Mouse (Mus musculus) limb, embryonic 12.5 days (tissue): Measurements from ENCODE around the gene Ppp1r9b. TPM values are rescaled to one million over a fixed set of nuclear protein-coding genes. Genes with fewer than 3 reads are reported as not detected.

Source experiments
- ATAC-seq: fragments of 200-750 bp; cut with Nextera tagmentation; 2 replicates; pipeline ENCODE4 v1.8.0; 2017; ENCODE audit warnings: low read depth, moderate TSS enrichment; ENCODE audit not compliant: insufficient number of reproducible peaks, insufficient read depth, low FRiP score, low TSS enrichment
- H3K27ac ChIP-seq: fragments of 300-500 bp; sonication (generic); 2 replicates; pipeline ENCODE4 v1.5.1; 2016; ENCODE audit warnings: mild to moderate bottlenecking, moderate library complexity
- H3K27me3 ChIP-seq: fragments of 300-500 bp; sonication (generic); 2 replicates; pipeline ENCODE4 v1.6.1; 2016; ENCODE audit warnings: mild to moderate bottlenecking, moderate library complexity
- H3K36me3 ChIP-seq: fragments of 300-500 bp; sonication (generic); 2 replicates; pipeline ENCODE4 v1.6.1; 2016; ENCODE audit warnings: mild to moderate bottlenecking, moderate library complexity
- H3K4me1 ChIP-seq: fragments of 300-500 bp; sonication (generic); replicated peaks from 2 replicates; pipeline ENCODE4 v1.6.1; 2016
- H3K4me2 ChIP-seq: fragments of 300-500 bp; sonication (generic); 2 replicates; pipeline ENCODE4 v1.6.1; 2016; ENCODE audit warnings: mild to moderate bottlenecking, moderate library complexity
- H3K4me3 ChIP-seq: fragments of 300-500 bp; sonication (generic); replicated peaks from 2 replicates; pipeline ENCODE4 v1.5.1; 2016; ENCODE audit warnings: mild to moderate bottlenecking
- H3K9ac ChIP-seq: fragments of 300-500 bp; sonication (generic); replicated peaks from 2 replicates; pipeline ENCODE4 v1.6.1; 2016; ENCODE audit warnings: mild to moderate bottlenecking, moderate library complexity
- H3K9me3 ChIP-seq: fragments of 300-500 bp; sonication (generic); 2 replicates; pipeline ENCODE4 v1.6.1; 2016; ENCODE audit warnings: mild to moderate bottlenecking, moderate library complexity
- WGBS: fragments of 180-500 bp; shearing (Covaris S2); methylation state at CpG from one replicate; pipeline ENCODE4 v1.1.7; 2016; 5-methylcytosine and 5-hydroxymethylcytosine counted together
- polyA plus RNA-seq: library from polyadenylated mRNA; unstranded; fragments of >200 nt; fragmentation: Nextera tagmentation; extraction: Ambion mirVana; gene quantifications from 2 replicates; pipeline ENCODE4 v1.2.1, GENCODE M21; 2016

Ppp1r9b gene
- polyA plus RNA-seq, 1 experiment from 2014 or later, result 12.0 TPM

- WGBS, result 50% methylated on average over 9 of the region's 9 CpGs
- no peak overlapping the region for H3K27ac ChIP-seq
- ATAC-seq, result peak; percentile 26
These were observed 12.5 kb upstream of the Ppp1r9b start for GRCm38 (mm10) chr11:94978178-94978915.

GRCm38 (mm10) chr11:94978947-94979346 lies 11.9 kb upstream of the Ppp1r9b start:
- Histone ChIP-seq H3K4me2 (peak overlapping the region; percentile 55), H3K36me3 (no peaks in the 10 kb centered on the region), H3K9ac (peak overlapping the region; percentile 38; the same call in 1 of the 2 replicates), H3K4me3 (peak overlapping the region; percentile 23), H3K27me3 (no peaks in the 10 kb centered on the region), H3K27ac (no peak overlapping the region), H3K4me1 (peaks cover 14% of the 10 kb centered on the region; the same call in 1 of the 2 replicates), H3K9me3 (no peaks in the 10 kb centered on the region)
- ATAC-seq, result peak; percentile 93
- WGBS, result 0% methylated on average over 20 of the region's 20 CpGs

More at GRCm38 (mm10) chr11:94978178-94978915, 12.5 kb upstream of the Ppp1r9b start:
- peak overlapping the region; percentile 55 for H3K4me2 ChIP-seq
- H3K36me3 ChIP-seq, result no peaks in the 10 kb centered on the region
- peaks cover 14% of the 10 kb centered on the region; the same call in 1 of the 2 replicates for H3K4me1 ChIP-seq
- no peaks in the 10 kb centered on the region for H3K27me3 ChIP-seq
- H3K4me3 ChIP-seq, result peak overlapping the region; percentile 23
- H3K9me3 ChIP-seq, result no peaks in the 10 kb centered on the region
- peak overlapping the region; percentile 38; the same call in 1 of the 2 replicates for H3K9ac ChIP-seq

- Histone ChIP-seq H3K9ac (no peak overlapping the region), H3K4me2 (peak overlapping the region; percentile 55), H3K27me3 (no peaks in the 10 kb centered on the region), H3K4me1 (peaks cover 14% of the 10 kb centered on the region; the same call in 1 of the 2 replicates), H3K36me3 (no peaks in the 10 kb centered on the region), H3K4me3 (peak overlapping the region; percentile 23; the same call in 1 of the 2 replicates), H3K27ac (no peak overlapping the region), H3K9me3 (no peaks in the 10 kb centered on the region)
- no peak for ATAC-seq
- WGBS, result 79% methylated on average over 11 of the region's 11 CpGs
These were observed 11.2 kb upstream of the Ppp1r9b start for GRCm38 (mm10) chr11:94979462-94980179.

DNA sequence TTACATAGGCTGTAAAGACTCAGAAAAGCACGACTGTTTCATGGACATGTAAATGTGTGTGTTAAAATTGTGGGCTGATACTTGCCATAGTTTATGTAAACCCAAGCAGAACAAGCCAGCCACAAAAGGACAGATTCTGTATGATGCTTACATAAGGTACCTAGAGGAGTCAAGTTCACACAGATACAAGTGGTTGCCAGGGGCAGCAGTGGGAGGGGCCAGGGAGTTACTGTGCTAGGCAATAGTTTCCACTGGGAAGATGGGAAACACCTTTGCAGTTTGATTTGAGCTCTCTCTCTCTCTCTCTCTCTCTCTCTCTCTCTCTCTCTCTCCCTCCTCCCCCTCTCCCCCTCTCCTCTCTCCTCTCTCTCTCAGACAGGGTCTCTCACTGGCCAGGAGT lies 5.7 kb upstream of the Ppp1r9b start:
- Histone ChIP-seq H3K27me3 (no peaks in the 10 kb centered on the region), H3K4me2 (no peak overlapping the region), H3K9ac (no peak overlapping the region), H3K4me1 (peaks cover 28% of the 10 kb centered on the region), H3K9me3 (no peaks in the 10 kb centered on the region), H3K36me3 (no peaks in the 10 kb centered on the region), H3K27ac (no peak overlapping the region), H3K4me3 (no peak overlapping the region)
- ATAC-seq, result no peak
- WGBS, result 35% methylated on average over 1 of the region's 1 CpGs

- no peaks in the 10 kb centered on the region for H3K36me3 ChIP-seq
- H3K27ac ChIP-seq, result no peak overlapping the region
- H3K4me1 ChIP-seq, result peaks cover 33% of the 10 kb centered on the region
- no peak overlapping the region for H3K9ac ChIP-seq
- no peaks in the 10 kb centered on the region for H3K27me3 ChIP-seq
- WGBS, result 76% methylated on average over 5 of the region's 5 CpGs
- H3K9me3 ChIP-seq, result no peaks in the 10 kb centered on the region
- no peak overlapping the region for H3K4me3 ChIP-seq
- H3K4me2 ChIP-seq, result no peak overlapping the region
- no peak for ATAC-seq
These were observed 5.0 kb upstream of the Ppp1r9b start for GRCm38 (mm10) chr11:94985822-94986221.

- H3K36me3 ChIP-seq, result no peaks in the 10 kb centered on the region
- peaks cover 33% of the 10 kb centered on the region for H3K4me1 ChIP-seq
- H3K27ac ChIP-seq, result no peak overlapping the region
- H3K4me2 ChIP-seq, result no peak overlapping the region
- 74% methylated on average over 2 of the region's 2 CpGs for WGBS
- no peaks in the 10 kb centered on the region for H3K27me3 ChIP-seq
- no peaks in the 10 kb centered on the region for H3K9me3 ChIP-seq
- no peak overlapping the region for H3K4me3 ChIP-seq
- no peak for ATAC-seq
- H3K9ac ChIP-seq, result no peak overlapping the region
These were observed 4.4 kb upstream of the Ppp1r9b start for GRCm38 (mm10) chr11:94986435-94986834.

GRCm38 (mm10) chr11:94987341-94987740 lies 3.5 kb upstream of the Ppp1r9b start:
- H3K36me3 ChIP-seq, result no peaks in the 10 kb centered on the region
- H3K27ac ChIP-seq, result no peak overlapping the region
- peaks cover 39% of the 10 kb centered on the region for H3K4me1 ChIP-seq
- H3K4me3 ChIP-seq, result no peak overlapping the region
- H3K9me3 ChIP-seq, result no peaks in the 10 kb centered on the region
- H3K4me2 ChIP-seq, result no peak overlapping the region
- 64% methylated on average over 6 of the region's 6 CpGs for WGBS
- H3K27me3 ChIP-seq, result no peaks in the 10 kb centered on the region
- no peak for ATAC-seq
- no peak overlapping the region for H3K9ac ChIP-seq

DNA sequence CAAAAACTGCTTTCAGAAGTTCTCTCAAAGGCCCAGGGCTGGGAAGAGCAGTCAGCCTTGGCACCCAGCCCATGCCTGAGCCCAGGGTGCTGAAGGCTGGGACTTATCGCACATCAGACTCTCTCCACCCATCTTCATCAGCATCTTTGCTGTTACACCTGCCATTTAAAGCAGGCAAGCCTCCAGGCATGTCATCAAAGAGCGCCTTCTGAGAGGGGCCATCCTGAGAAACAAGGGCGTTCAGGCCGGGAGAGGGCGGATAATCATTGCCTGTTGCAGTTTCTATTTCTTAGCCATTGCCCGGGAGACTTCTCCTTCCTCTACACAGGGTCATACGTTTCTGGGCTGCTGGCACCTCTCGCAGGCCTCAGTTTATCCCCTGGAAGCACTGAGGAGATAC lies 3.0 kb upstream of the Ppp1r9b start:
- H3K4me2 ChIP-seq, result no peak overlapping the region
- no peaks in the 10 kb centered on the region for H3K27me3 ChIP-seq
- peaks cover 44% of the 10 kb centered on the region for H3K4me1 ChIP-seq
- no peak for ATAC-seq
- H3K9ac ChIP-seq, result no peak overlapping the region
- 74% methylated on average over 8 of the region's 8 CpGs for WGBS
- H3K4me3 ChIP-seq, result no peak overlapping the region
- no peaks in the 10 kb centered on the region for H3K36me3 ChIP-seq
- no peaks in the 10 kb centered on the region for H3K9me3 ChIP-seq
- H3K27ac ChIP-seq, result no peak overlapping the region

- Histone ChIP-seq H3K9ac (peak overlapping the region; percentile 73), H3K9me3 (no peaks in the 10 kb centered on the region), H3K27me3 (no peaks in the 10 kb centered on the region), H3K27ac (peak overlapping the region; percentile 95), H3K36me3 (0 out of 2 replicates have a peak, but pooled peaks cover 4% of the 10 kb centered on the region), H3K4me2 (peak overlapping the region; percentile 100), H3K4me3 (peak overlapping the region; percentile 93), H3K4me1 (peaks cover 55% of the 10 kb centered on the region)
- WGBS, result 19% methylated on average over 10 of the region's 10 CpGs
- no peak for ATAC-seq
These were observed 1.9 kb upstream of the Ppp1r9b start for GRCm38 (mm10) chr11:94988780-94989561.

GRCm38 (mm10) chr11:94989562-94990017 lies 1.2 kb upstream of the Ppp1r9b start:
- Histone ChIP-seq H3K9me3 (no peaks in the 10 kb centered on the region), H3K27me3 (no peaks in the 10 kb centered on the region), H3K4me1 (peaks cover 61% of the 10 kb centered on the region), H3K4me3 (peak overlapping the region; percentile 93), H3K9ac (peak overlapping the region; percentile 73), H3K4me2 (peak overlapping the region; percentile 100), H3K36me3 (0 out of 2 replicates have a peak, but pooled peaks cover 4% of the 10 kb centered on the region), H3K27ac (peak overlapping the region; percentile 95)
- WGBS, result 2% methylated on average over 12 of the region's 12 CpGs
- peak; percentile 58; the same call in 1 of the 2 replicates for ATAC-seq
